Mouse (Mus musculus): ENCODE data around the gene Acad12.

DNA sequence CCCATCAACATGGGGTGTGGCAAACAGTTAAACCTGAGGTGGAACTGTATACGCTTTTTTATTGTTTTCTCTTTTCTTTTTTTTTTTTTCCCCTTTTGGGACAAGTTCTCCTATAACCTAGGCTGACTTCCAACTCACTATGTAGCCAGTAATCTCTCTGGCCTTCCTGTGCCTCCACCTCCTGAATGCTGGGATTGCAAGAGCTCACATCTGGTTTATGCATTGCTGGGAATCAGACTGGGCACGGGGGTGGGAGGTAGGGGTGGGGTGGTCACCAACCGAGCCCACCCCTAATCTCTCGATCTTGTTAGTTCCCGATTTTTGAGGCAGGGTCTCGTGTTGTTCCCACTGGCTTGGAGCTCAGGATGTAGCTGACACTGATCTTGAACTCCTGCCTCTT lies 28.8 kb downstream of the Acad12 start:
- no peak for TF ChIP-seq POLR2A (IDR thresholded peaks at IDR 0.05; ENCODE audit: extremely low read depth, insufficient read depth, low read length)
- no peak for TF ChIP-seq CTCF (IDR thresholded peaks at IDR 0.05; ENCODE audit: extremely low read depth, insufficient read depth, low read length)

All from cortical plate, adult 2 months (tissue).